ENCODE assay signal across 9 mouse cellular contexts in genomic region chr4:63307175-63308062, GRCm38 (mm10). TPM values are rescaled to one million over a fixed set of nuclear protein-coding genes. Genes with fewer than 3 reads are reported as not detected.
DNase-seq lines count a peak whose midpoint lies in the region; ATAC-seq and TF ChIP-seq lines count a peak whose summit lies in the region.
"Had no signal": no experiment of that assay in that cellular context is flagged by ENCODE, and none has a peak within 500 bp of the region (broad histone marks: within the 10 kb centered on the region; RNA-seq: fewer than 3 reads in every experiment).

No protein-coding gene starts in this region.

- H3K4me3 ChIP-seq in gastrocnemius, adult 2 months, result no peak overlapping the region
- no peak overlapping the region for H3K4me3 ChIP-seq in intestine, embryonic 14.5 days (ENCODE audit: low read depth, low read length)

- H3K27me3 ChIP-seq in intestine, embryonic 14.5 days (replicated peaks; ENCODE audit: control insufficient read depth, insufficient read depth, low read length), result no peaks in the 10 kb centered on the region

- H3K27ac ChIP-seq in gastrocnemius, adult 2 months, result no peak overlapping the region
- H3K27ac ChIP-seq in intestine, embryonic 14.5 days (ENCODE audit: low read depth), result no peak overlapping the region
- H3K27ac ChIP-seq: macrophage had no signal

- peak; percentile 69 for ATAC-seq in intestine, embryonic 14.5 days (replicated peaks; ENCODE audit: low FRiP score, low TSS enrichment, low read depth)

- intact Hi-C loops in gastrocnemius, adult 2 months (cut with DNase I), result loop anchor here (1.0 kb wide), 1 partner anchor 92 kb away; no protein-coding TSS in a partner anchor

- peaks cover 60% of the 10 kb centered on the region for H3K36me3 ChIP-seq in intestine, embryonic 14.5 days (ENCODE audit: control insufficient read depth, insufficient read depth, low read length)

- H3K9me3 ChIP-seq in intestine, embryonic 14.5 days (ENCODE audit: control insufficient read depth, low read length), result no peaks in the 10 kb centered on the region

- no peaks in the 10 kb centered on the region for H3K4me1 ChIP-seq in intestine, embryonic 14.5 days (replicated peaks; ENCODE audit: control insufficient read depth, insufficient read depth, low read length)

- peak; percentile 79 for TF ChIP-seq CTCF in gastrocnemius, adult 2 months (IDR thresholded peaks at IDR 0.05)

- WGBS in intestine, embryonic 14.5 days, result 30% methylated on average over 21 of the region's 21 CpGs

- H3K9ac ChIP-seq in intestine, embryonic 14.5 days (ENCODE audit: low read length), result no peak overlapping the region

- DNase-seq in adrenal gland, adult (ENCODE audit: inconsistent age in 2 of 2, low spot score in 1 of 2), result peak; percentile 87 to 95
- peak; percentile 90 to 94 for DNase-seq in cerebellum, postnatal 4 days (ENCODE audit: low spot score in 2 of 2)
- DNase-seq in gastrocnemius, adult 2 months, result peak; percentile 92
- DNase-seq in intestine, embryonic 14.5 days (ENCODE audit: low spot score), result peak; percentile 95
- peak; percentile 67 to 91 for DNase-seq in left cerebral cortex, adult 8-10 months (ENCODE audit: low spot score in 2 of 2)
- peak; percentile 88 for DNase-seq in mesoderm, embryonic 11.5 days (ENCODE audit: low read depth, low spot score)
- DNase-seq in right cerebral cortex, postnatal 14 days, result peak; percentile 97
- peak; percentile 65 for DNase-seq in urinary bladder, postnatal 10 days (ENCODE audit: low spot score)

- no peak overlapping the region for H3K4me2 ChIP-seq in intestine, embryonic 14.5 days (ENCODE audit: low read length)

RNA-seq across cellular contexts. Expression of gene Orm1, which starts 36.9 kb away (rescaled TPM):
- total RNA-seq in gastrocnemius, adult 2 months (2021), result 1 to 10 TPM in 1 of 2 experiments, not detected in 1; 1.3 TPM
- not detected in 2 replicates for polyA plus RNA-seq in intestine, embryonic 14.5 days (2014; fragmentation: Nextera tagmentation; extraction: Ambion mirVana)
- total RNA-seq in left cerebral cortex, adult 8-10 months (2022), result not detected

RNA-seq across cellular contexts. Expression of gene Orm3, which starts 48.5 kb away (rescaled TPM):
- total RNA-seq in gastrocnemius, adult 2 months (2021), result not detected
- not detected in 2 replicates for polyA plus RNA-seq in intestine, embryonic 14.5 days (2014; fragmentation: Nextera tagmentation; extraction: Ambion mirVana)
- total RNA-seq in left cerebral cortex, adult 8-10 months (2022), result not detected
- polyA plus RNA-seq: macrophage had no signal

RNA-seq across cellular contexts. Expression of gene Orm2, which starts 54.8 kb away (rescaled TPM):
- total RNA-seq in gastrocnemius, adult 2 months (2021), result not detected
- not detected in 2 replicates for polyA plus RNA-seq in intestine, embryonic 14.5 days (2014; fragmentation: Nextera tagmentation; extraction: Ambion mirVana)
- not detected for total RNA-seq in left cerebral cortex, adult 8-10 months (2022)
- polyA plus RNA-seq: macrophage had no signal
